Mouse (Mus musculus) urinary bladder, postnatal 14 days (tissue): ENCODE measurements at regions not wholly inside any gene's neighbourhood (a gene's known extent, or its start where the extent isn't known, plus 50 kb on each side); places are given as distances from the start of the nearest gene placed in this dataset.

Source experiments
- DNase-seq: peaks from one replicate; pipeline ENCODE4 v3.0.0; 2021; ENCODE audit warnings: low spot score

DNA sequence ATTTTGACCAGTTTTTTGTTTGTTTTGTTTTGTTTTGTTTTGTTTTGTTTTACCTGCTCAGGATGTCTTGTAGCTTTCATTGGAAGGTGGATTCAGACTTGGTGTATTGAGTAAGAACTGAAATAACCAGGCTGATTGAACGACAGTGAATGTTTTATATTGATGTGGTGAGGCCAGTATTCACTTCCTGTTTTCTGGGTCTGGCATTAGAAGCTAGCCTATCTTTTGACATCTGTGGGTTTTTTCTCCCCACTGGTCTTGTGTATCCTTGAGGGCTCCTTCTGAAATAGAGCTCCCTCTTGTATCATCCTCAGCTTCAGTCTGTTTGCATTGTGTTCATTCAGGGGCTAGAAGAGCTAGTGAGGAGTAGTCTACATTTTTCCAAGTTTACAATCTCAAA lies 175.5 kb downstream of the 1700129C05Rik start:
- no peak for DNase-seq

DNA sequence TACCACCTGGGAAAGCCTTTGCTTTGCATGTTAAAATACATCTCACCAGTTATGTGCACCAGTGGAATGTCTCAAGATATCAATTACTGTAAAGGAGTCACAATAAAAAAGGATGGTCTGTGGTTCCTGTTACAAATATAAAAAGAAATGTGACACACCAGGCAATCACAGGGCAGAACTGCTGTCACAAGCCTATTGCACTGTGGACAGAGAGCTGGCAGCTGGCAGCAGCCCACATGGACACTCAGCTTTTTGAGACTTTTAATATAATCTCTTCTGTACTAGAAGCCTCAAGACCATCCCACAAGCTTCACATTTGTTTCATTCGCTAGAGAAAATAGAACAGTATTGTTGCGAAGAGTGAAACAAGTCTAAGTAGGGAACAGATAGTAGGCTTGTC lies 197.7 kb downstream of the 1700129C05Rik start:
- DNase-seq: no peak

DNA sequence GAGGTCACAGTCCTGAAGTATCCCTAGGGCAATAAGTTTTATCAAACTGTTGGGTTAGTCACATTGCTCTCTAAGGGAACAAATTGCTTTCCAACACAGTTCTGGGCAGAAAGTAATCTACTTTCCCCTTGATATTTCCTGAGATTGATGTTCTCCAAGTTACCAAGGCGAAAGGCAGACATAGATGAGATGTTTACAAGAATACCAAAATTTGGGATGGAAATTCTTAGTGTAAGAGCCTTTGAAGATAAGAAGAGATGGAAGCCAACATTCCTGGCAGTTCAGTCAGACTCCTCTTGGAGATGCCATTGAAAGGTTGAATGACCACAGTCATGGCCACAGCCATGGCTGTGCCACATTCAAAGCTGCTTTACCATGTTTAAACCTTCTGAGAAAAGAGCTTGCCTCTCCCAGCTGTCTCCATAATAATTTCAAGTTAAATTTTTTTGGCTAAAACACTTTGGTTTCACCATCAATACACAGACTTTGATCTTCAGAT lies 199.4 kb downstream of the 1700129C05Rik start:
- DNase-seq: no peak

DNA sequence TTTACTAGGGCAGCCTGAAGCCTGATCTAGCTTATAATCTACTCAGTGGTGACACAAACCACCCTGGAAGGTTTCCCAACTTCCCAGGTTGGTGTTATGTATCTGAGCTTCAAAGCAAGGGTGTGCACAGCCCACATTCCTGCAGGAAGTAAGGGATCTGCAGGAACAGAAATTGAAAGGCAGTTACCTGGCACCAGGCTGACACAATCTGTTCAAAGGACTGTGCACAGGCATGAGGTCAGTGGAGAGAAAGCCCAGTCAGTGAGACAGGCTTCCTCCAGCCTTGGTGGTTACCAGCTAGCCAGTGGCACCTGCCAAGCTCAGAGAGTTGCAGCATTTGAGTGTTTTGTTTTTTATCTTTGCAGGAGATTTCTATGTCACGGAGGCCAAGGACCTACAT lies 203.6 kb downstream of the 1700129C05Rik start:
- no peak for DNase-seq

DNA sequence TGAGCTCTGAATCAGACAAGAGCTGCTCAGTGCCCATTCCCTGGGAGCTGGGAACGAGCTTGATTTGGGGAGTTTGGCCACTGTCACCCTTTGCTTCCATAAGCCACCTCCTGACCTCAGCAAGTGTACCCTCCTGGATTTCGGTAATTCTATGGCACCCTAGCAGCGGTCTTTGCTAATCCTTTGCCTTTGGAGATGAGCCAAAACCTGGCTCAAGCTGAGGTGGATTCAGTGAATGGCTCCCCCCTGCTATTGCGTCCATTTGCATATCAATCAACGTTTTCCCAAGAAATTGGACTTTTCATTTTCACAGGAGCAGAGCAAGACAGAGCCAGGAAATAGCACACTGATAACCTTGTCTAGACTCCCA lies 204.1 kb downstream of the 1700129C05Rik start:
- no peak for DNase-seq

DNA sequence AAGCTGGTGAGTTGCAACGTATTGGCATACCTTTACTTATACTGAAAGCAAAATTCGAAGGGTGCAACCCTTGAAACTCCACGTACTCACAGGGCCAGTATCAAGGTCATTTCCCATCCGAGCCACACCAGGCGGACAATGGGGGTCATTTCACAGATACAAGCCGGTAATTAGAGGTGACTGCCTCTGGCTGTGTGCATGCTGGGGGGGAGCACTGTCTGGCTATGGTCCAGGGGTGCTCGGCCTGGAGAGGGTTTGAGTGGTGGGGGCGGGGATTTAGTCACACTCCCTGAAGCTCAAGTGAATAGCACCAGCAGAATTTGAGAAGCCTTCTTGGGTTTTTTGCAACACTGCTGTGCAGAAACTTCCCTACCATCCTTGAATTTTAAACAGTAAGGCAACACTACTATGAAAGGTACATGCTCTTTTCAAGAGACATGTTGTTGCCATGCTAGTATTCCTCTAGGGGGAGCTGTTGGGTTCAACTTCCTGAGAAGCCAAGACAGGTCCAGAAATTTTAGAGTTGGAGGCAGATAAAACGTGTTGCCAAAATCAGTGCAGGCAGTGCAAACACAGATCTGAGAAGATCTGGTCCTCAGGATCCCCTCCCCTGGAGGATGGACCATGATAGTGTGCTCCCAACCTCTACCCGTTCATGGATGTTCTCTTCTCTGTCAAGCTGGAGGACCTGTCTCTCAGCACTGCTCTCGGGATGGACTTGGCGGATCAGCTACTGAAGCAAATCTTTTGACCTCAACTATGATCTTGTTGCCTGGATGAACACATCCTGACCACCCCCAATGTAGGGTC lies 204.7 kb downstream of the 1700129C05Rik start:
- no peak for DNase-seq

DNA sequence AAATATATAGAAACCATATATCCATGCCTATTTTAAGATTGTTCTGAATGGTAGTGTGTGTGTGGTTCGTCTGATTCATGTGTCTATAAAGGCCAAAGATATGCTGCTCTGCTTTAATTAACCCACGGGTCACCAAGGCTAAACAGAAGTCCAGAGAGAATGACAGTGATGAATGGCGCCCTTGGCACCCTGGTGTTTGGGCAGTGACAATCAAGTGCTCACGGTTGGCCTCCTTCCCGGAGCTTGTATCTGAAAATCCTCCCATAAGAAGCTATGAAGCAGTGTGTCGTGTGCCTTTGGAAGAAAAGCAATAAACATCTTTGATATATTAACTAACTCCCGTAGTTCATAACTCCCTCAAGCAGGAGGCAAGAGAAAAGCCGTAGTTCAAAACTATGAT lies 205.4 kb downstream of the 1700129C05Rik start:
- DNase-seq: no peak

DNA sequence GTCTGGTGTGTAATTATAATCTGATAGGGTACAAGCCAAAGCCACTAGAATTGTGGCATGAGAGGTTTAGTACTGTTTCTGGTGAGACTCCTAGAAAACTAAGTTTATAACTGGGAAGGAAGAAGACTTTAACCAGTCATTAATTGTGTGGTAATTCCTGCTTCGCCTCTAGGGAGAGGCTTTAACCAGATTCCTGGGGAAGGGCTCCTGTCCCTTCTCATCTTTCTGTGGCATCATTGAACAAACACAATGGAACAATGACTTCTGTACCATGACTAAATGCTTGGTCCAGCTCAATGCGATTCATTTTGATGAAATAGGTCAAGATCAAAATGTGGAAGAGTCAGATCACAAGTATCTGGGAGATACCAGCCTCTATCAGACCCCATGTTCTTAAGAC lies 206.6 kb downstream of the 1700129C05Rik start:
- no peak for DNase-seq

DNA sequence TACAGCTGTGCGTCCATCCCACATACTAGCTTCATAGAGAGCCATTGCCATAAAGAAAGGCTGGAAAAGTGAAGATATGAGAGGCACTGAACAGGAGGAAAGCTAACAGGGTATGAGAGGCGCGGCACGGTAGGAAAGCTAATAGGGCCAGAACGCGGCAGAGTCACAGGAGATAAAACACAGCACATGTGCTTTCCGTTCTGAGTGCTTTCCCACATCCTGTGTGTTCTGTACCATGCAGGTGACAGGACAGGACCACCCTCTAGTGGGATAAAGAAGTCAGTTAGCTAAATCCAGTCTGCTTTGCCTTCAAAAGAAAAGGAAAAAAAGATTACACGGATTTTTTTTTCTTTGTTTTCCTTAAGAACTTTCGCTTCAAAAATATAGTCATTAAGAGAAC lies 224.8 kb downstream of the 1700129C05Rik start:
- DNase-seq: no peak

DNA sequence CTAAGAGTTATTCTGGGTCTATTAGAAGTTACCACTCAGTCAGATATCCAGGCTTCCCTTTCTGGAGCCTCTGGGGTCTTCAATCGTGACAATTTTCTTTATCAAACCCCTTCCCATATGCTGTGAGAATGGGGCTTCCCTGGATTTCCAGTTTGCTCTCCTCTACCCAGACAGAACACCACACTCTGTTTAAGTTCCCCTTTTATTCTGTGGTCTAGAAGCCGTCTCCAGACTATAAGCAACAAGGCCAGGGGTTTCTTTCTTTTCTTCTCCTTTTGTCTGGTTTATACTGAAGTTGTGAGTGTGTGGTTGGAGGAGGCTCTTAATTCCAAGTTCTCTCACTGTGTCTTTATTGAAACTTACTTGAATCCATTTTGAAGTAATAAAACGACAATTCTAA lies 225.5 kb downstream of the 1700129C05Rik start:
- DNase-seq: no peak

DNA sequence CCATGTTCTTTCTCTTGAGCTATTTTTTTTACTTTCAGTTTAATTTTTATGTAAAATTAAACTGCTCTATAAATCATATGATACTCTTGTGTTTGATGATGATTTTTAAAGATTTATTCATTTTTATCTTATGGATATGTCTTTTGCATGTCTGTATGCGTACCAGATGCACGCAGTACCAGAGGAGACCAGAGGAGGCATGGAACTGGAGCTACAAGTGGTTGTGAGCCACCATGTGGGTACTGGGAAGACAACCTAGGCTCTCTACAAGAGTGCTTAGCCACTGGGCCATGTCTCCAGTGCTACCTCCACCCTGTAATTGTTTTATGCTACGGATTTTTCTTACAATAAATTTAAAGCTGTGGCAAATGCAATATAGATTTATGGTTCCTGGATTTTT lies 227.8 kb downstream of the 1700129C05Rik start:
- DNase-seq: no peak

DNA sequence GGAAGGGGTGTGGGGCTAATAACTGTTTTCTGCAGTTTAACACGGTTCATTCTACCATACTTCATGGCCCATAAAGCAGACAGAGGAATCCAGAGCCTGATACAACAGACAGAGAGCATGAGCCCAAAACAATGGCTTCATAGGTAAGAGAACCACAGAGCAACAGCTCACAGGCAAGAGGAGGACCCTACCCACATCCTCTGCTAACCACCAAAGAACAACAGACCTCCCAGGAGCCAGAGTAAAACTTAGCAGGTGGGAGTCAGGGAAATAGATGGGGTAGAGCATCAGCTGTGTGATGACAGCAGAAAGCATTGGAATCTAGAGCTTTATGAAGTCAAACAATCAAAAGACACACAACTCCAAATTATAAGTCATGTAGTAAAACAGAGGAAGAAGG lies 231.8 kb downstream of the 1700129C05Rik start:
- no peak for DNase-seq

DNA sequence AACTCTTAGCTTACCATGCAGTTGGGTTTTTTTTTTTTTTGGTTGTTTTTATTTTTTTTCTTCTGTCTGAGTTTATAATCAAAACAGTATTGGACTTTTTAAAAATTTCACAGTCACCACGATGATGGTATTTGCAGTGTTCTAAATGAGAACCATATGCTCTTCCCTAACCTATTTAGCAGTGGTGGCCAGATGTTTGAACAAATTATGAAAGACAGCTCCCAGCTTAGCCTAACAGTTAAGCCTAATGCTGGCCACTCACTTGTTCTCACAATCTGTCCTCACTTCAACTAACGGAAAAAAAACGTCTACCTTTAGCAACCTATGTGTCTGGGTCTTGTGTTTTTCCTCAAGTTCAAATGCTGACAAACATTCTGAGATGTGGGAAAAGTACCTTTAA lies 234.8 kb downstream of the 1700129C05Rik start:
- no peak for DNase-seq

DNA sequence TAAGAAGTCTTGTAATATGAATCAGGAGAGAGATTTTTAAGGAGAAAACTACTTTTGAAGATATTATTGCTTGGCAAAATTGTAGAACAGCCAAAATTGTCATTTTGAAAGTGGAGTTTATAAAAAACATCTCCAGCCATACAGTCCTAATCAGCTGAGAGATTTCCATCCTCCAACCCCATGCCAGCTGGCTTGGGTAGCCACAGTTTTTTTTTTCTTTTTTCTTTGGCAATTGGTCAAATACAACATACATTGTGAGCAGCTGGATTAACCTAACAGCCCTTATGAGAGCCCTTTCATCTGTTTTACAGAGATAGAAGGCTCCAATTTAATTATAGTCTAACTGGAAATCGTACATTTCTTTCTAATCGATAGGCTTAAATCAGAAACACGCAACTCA lies 235.3 kb downstream of the 1700129C05Rik start:
- DNase-seq: no peak

DNA sequence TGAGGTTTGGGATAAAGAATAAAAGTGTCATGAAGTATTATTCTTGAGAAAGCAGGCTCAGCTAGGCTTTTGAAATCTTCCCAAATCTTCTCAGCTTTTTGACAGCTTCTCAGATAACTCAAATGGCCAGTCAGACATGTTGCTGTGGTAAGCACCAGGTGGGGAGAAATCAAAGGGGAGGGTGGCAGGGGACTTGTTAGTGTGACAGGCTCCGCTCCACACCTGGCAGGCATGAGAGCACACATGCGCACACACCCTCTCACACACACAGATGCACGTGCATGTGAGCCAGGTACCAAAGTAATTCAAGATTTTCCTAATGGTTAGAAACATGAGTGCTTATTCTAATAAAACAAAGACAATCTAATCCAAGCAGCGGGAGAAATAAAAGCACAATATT lies 236.1 kb downstream of the 1700129C05Rik start:
- no peak for DNase-seq

DNA sequence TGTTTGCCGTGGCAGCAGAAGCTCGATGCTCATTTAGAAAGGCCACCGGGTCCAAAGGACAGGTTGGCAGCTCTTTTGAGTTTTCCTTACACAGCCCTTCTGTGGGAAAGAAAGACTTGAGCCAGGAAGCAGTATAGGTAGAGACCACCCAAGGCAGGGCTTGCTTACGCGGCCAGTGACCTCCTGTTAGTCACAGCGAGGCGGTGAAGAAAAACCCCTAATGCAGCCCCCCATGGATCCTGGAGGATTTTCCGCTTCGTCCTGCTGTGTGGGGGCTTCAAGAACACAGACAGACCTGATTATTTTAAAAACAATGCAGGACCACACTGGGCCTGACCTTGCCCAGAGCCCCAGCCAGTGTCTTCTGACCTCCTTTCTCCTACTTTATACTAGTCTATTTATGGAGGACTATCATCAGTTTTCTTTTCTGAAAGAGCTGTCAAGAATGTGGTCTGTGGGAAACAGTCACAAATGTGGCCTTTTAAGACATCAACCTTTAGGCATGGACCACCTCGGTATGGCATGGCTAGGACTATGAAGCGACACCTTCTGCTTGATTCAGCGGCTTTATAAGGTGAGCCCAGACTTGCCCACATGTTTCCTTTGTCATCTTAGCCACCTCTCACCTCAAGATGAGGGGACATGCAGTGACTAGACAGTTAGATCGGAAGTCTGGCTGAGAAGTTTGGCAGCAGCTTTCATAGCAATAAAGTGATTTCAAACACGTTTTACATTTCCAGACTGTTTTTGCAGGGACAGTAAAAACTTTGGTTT lies 274.3 kb downstream of the 1700129C05Rik start:
- DNase-seq: no peak

DNA sequence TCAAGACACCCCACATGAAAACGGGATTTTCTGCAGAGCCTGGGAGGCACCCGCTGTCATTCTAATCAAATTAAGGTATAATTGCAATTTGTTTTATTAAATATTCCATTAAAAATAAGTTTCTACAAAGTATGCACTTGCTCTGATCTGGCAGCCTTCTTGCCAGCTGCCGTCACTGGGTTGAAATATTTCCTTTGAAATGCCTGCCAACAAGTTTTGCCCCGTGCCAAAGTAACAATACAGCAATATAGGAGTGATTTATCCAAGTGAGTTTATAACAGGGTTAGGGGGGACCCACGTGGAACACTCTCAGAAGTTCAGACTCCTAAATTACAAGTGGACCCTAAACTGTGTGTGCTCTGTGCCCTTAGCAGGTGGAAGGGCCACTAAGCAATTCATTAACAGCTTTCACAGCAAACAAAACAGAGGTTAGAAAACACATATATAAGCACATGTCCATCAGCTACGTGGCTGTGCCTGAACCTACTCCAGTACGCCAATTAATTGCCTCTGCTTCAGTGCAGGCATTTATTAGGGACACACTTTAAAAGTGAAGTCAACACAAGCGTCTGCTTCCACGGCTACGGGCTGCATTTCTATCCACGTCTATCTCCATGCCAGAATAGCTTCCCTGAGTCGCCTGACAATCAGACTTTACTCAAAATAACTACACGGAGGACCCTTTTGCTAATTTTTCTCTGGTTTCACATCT lies 275.1 kb downstream of the 1700129C05Rik start:
- no peak for DNase-seq

DNA sequence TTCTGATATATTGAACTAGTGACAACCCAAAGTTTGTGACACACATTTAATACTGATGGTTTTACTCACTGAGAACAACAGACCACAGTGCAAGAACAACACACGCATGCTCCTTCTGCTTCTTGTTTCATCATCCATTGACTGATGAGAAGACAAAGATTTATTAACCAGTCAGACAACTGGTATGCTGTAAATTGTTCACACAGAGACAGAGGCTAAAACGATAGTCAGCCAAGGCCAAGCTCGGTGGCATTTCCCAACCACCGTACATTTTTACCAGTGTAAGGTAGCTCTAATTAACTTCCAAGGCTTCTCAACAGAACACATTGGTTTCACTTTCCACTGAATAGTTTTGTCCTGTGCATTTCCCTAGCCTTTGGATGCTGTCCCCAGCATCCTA lies 287.8 kb downstream of the 1700129C05Rik start:
- no peak for DNase-seq

DNA sequence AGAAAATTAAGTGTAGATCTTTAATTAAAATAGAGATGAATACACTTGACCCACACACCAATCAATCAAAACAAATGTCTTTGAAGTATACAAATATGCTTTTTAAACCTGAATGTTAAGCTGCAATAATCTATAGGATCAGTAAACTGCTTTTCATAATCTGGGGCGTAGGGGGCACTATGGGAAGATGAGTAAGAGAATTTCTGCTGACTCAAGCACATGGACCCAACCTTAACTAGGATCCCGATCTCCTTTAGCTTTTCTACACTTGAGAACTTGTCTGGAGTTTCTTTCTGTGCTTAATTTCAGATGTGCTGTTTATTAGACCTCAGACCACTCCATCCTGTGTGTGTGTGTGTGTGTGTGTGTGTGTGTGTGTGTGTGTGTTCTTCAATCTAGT lies 298.1 kb downstream of the 1700129C05Rik start:
- no peak for DNase-seq

DNA sequence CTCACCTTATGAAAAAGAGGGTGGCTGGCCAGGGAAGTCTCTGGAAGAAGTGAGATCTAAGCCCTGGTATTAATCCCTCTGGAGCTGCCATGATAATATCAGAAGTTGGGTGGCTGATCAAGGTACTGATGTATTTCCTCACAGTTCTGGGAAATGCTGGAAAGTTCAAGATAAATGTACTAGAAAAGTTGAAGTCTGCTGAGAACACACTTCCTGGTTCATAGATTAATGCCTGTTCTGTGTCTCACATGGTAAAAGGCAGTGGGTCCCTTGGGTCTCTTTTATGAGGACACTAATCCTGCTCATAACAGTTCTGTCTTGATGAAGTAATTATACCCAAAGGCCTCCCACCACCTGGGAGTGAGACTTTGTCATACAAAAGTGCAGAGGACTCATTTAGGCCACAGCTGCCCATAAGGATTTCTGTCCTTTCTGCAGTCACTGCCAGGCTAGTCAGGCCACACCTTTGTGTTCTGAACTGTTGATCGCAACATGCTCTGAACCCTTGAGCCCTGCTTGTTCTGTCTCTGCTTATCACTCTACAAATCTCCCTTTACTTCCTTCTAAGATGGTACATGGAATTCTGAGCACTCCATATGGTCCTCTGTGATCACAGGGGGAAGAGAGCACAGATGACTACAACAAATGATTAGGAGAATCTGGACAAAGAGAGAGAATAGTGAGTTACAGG lies 300.4 kb downstream of the 1700129C05Rik start:
- DNase-seq: no peak

DNA sequence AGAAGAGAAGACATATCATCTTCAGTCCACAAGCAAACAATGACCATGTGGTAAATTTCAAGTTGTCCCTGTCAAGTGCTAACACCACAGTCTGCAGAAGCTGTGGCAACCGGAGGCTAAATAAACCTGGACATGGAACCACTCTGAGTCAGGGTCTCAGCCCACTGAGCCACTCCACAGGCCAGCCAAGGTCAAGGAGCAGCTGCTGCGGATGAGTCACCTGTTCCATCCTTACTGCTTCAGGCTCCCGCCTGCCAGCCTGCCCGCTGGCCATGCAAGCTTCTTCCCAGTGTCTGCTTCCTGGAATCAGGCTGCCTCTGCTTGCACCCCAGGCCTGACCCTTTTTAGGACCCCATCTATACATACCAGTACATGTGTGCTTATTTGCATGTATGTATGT lies 319.8 kb downstream of the 1700129C05Rik start:
- peak; percentile 18 for DNase-seq

DNA sequence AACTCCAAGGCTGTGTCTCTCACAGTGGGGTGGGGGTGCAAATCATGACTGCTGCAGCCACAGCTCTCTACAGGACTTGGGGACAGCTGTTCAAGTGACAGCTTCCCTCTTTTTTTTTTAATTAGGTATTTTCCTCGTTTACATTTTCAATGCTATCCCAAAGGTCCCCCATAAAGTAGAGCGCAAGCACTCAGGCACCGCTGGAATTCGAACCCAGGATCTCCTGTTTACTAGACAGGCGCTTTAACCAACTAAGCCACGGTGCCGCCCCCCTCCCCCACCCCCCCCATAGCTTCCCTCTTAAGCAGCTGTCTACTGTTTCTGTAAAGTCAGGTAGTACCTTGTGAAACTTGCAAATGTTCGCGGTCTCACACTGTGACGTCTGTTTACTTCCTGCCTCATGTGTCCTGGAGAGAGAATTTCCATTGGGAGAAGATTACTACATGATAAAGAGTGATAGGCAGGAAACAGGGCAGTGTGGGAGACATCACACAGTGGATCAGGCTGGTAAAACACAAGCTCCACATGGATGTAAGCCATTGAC lies 324.7 kb downstream of the 1700129C05Rik start:
- DNase-seq: peak; percentile 35
